Mouse (Mus musculus) hematopoietic stem cell, adult 5-6 weeks (primary cell): ENCODE results near the gene Fam83d. TPM values are rescaled to one million over a fixed set of nuclear protein-coding genes. Genes with fewer than 3 reads are reported as not detected.
A peak's percentile ranks its signal among the peaks of the same experiment; 100 is the strongest.

Source experiments
- ATAC-seq, 2 experiments: fragments of 125-278 bp in 1 of 2; replicated peaks in 1 of 2; 2 replicates each; pipeline ENCODE4 v1.8.0; 2016 to 2017; ENCODE audit warnings: inconsistent platforms in 2 of 2, mild to moderate bottlenecking in 2 of 2, moderate number of reproducible peaks in 2 of 2, low read depth in 1 of 2, moderate TSS enrichment in 1 of 2; ENCODE audit not compliant: low FRiP score in 2 of 2, poor library complexity in 2 of 2, severe bottlenecking in 2 of 2, insufficient read depth in 1 of 2, low TSS enrichment in 1 of 2
- total RNA-seq: library from RNA; stranded (forward); fragments of 172-1452, 232-1000 nt; gene quantifications from 2 replicates; pipeline ENCODE4 v1.2.3, GENCODE M21; 2017

The Fam83d gene
- total RNA-seq, 1 experiment from 2014 or later, result 3.5 TPM

DNA sequence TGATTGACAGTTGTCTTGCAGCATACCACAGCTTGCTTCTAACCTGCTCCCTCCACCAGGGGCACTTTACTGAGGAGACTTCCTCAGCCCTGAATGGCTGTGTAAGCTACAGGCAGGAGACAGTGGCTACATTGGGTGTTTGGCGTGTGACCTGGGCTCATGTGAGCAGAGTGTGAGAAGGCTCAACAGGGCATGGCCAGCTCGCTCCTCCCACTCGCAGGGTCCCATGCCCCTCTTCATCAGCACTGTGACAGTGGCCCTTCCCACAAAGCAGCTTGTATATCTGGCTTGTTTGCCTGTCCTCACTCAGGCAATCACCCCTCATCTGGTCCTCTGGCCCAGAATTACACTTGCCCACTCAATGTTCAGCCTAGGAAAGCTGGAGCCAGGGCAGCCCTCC lies 28.8 kb upstream of the Fam83d start:
- ATAC-seq, result no peak

- no peak for ATAC-seq
These were observed 26.8 kb upstream of the Fam83d start for GRCm38 (mm10) chr2:158741011-158741501.

DNA sequence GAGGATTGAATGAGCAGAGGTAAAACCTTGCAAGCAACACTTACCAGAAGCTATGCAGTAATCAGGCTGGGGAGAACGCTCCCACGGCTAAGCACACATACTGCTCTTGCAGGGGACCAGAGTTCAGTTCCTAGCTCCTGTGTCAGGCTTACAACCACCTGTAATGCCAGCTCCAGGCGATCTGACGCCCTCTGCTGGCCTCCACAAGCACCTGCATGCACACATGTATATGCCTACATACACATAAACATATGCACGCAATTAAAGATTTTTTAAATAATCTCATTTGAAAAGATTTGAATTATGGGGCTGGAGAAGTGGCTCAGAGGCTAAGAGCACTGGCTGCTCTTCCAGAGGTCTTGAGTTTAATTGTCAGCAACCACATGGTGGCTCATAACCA lies 25.5 kb upstream of the Fam83d start:
- ATAC-seq, result no peak

- ATAC-seq, result no peak
These were observed 24.3 kb upstream of the Fam83d start for GRCm38 (mm10) chr2:158743518-158744141.

DNA sequence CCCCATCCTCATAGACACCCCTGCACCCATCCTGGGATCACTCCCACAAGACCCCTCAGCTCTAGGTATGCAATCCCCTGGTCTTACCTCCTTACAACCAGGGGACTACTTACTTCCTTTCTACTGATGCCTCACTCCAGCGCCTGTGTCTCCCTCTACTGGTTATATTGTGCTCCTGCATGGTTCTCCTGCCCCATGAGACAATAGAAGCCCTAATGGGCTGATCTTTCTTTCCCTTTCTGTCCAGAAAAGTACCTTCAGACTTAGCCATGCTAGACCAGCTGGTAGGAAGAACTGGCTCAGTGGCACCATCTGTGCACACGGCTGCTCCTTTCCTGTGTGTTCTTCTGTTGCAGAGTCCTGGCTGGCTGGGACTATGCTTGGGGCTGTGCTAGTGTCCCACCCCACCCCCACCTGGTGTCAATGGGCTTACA lies 22.8 kb upstream of the Fam83d start:
- peak; percentile 83 to 86 for ATAC-seq

DNA sequence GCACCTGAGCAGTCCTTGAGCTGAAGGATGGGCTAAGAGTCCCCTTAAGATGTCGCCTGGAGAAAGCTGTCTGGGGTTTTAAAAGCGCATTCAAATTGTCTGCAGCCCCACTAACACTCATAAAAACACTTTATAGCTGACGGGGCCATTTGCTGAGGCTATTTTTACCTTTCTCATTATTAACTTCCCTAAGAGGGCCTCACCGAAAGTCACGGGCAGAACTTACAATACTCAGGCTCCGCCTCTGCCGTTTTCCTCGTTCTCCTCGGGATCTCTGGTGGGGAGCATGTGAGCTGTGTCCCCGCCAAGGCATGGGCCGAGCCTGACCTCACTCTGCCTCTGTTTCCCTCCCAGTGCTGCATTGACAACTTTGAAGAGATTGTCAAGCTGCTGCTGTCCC lies 21.7 kb upstream of the Fam83d start:
- peak in 1 of 2 experiments; percentile 56; a peak in 2 of 4 replicates for ATAC-seq

DNA sequence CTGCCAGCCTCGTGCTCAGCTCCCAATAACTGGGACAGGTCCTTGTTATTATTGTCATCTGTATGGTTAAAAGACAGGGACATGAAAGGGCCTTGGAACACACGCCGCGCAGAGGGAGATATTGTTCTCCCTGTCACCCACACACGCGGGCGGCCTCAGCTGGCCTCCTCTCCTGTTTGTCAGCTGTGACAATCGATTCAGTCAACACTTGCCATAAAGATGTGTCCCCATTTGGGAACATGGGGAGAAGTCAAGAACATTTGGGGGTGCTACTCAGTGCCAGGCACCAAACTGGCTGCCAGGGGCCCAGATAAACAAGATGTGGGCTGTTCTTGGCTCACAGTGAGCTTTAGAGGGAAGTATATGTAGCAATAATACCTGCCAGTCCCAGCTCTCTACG lies 18.5 kb upstream of the Fam83d start:
- no peak for ATAC-seq

DNA sequence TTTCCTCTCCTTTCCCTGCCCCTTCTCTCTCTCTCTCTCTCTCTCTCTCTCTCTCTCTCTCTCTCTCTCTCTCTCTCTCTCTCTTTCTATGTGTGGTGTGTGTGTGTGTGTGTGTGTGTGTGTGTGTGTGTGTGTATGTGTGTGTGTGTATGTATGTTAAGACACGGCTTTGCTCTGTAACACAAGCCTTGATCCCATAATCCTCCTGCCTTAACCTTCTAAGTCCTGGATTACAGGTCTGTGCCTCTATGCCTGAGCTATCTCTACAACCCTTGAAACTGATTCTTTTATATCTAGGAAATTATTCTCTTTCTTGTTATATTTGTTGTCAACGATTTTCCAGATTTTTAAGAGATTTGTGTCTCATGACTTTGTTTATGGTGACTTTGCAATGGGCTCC lies 7.7 kb upstream of the Fam83d start:
- no peak for ATAC-seq

DNA sequence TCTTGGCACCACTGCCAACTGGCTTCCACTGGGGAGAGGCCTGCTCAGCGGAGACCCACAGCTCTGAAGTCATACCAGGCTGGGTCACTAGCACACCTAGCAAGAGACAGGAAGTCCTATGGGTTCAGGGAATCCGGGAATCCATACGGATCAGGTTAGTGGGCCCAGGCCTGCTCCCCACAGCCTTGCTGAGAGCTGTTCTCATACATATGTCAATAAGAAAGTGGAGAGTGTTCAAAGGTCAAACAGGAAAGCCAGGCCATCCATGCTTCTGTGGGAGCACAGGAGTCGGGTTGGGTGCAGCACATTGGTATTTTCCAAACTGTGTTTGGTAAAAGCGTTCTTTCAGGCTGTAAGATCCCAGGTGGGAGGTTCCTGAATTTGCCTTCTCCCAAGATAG lies 5.6 kb upstream of the Fam83d start:
- ATAC-seq, result no peak

DNA sequence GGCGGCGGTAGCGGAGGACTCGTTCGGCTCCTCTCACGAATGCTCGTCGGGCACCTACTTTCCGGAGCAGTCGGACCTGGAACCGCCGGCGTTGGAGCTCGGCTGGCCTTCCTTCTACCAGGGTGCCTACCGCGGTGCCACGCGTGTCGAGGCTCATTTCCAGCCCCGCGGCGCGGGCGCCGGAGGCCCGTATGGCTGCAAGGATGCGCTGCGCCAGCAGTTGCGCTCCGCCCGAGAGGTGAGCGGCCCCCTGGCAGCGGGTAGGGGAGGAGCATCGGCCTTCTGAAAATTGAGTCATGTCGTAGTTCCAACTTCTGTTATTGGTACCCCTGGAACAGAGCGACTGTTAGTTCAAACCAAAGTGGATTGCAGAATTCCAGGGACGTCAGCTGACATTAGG lies 457 bp downstream of the Fam83d start:
- ATAC-seq, result peak; percentile 25 to 43; a peak in 2 of 4 replicates

DNA sequence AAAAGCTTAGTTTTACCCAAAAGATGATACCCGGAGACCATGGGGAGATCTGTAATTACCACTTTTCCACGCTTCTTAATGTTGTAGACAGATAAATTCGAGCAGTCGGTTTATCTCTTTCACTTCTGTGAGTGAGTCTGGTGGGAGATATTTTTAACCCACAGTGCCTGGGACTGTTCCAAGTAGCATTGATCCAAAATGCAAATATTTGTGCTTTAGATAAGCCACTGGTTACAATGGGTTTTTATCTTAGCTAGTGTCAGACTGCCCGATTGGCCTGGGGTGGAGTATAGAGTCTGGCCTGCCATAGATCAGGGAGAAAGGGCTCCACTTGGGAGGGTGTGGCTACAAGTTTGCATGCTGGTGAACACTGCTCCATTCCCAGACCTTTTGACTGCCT lies 878 bp downstream of the Fam83d start:
- ATAC-seq, result no peak; a peak in 1 of 4 replicates

GRCm38 (mm10) chr2:158770126-158770757 lies 2.3 kb downstream of the Fam83d start:
- no peak for ATAC-seq

GRCm38 (mm10) chr2:158771066-158771763 lies 3.3 kb downstream of the Fam83d start:
- no peak for ATAC-seq

GRCm38 (mm10) chr2:158772808-158773207 lies 4.9 kb downstream of the Fam83d start:
- ATAC-seq, result peak in 1 of 2 experiments; percentile 15; a peak in 1 of 4 replicates

GRCm38 (mm10) chr2:158774886-158775285 lies 7.0 kb downstream of the Fam83d start:
- ATAC-seq, result no peak

- no peak for ATAC-seq
These were observed 8.8 kb downstream of the Fam83d start for GRCm38 (mm10) chr2:158776716-158777115.

GRCm38 (mm10) chr2:158777490-158777889 lies 9.6 kb downstream of the Fam83d start:
- ATAC-seq, result no peak

DNA sequence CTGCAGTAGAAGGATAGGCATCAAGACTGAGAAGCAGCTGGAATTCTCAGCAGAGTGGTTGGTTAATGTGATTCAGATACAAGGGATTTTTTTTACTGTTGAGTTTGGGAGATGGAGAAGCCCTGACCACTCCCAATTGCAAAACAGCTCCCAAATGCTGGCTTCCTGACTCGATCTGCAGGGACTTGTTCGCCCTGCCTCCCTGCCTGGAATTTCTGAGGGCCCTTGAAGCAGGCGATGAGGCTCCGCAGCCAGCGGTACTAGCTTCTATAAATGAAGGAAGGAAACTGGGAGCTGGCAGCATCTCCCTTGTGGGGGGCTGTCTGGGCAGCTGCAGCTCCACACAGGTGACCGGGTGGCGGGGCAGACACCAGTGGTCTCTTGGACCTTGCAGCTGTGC lies 10.5 kb downstream of the Fam83d start:
- no peak for ATAC-seq
